Mouse (Mus musculus) embryonic facial prominence, embryonic 15.5 days (tissue): ENCODE measurements around the gene Slc24a3. TPM values are rescaled to one million over a fixed set of nuclear protein-coding genes. Genes with fewer than 3 reads are reported as not detected.

ENCODE experiments used
- ATAC-seq: fragments of 200-750 bp; cut with Nextera tagmentation; 2 replicates; pipeline ENCODE4 v1.8.0; 2017; ENCODE audit warnings: low read depth, moderate TSS enrichment; ENCODE audit not compliant: insufficient number of reproducible peaks, low FRiP score, low TSS enrichment
- H3K27ac ChIP-seq: fragments of 300-500 bp; sonication (generic); replicated peaks from 2 replicates; pipeline ENCODE4 v1.5.1; 2015; ENCODE audit warnings: mild to moderate bottlenecking, inconsistent platforms
- H3K27me3 ChIP-seq: fragments of 300-500 bp; sonication (generic); 2 replicates; pipeline ENCODE4 v1.6.1; 2015; ENCODE audit warnings: inconsistent platforms
- H3K36me3 ChIP-seq: fragments of 300-500 bp; sonication (generic); 2 replicates; pipeline ENCODE4 v1.6.1; 2015; ENCODE audit warnings: mild to moderate bottlenecking, inconsistent platforms
- H3K4me1 ChIP-seq: fragments of 300-500 bp; sonication (generic); 2 replicates; pipeline ENCODE4 v1.6.1; 2015; ENCODE audit warnings: inconsistent platforms
- H3K4me2 ChIP-seq: fragments of 300-500 bp; sonication (generic); replicated peaks from 2 replicates; pipeline ENCODE4 v1.6.1; 2015; ENCODE audit warnings: mild to moderate bottlenecking, inconsistent platforms
- H3K4me3 ChIP-seq: fragments of 300-500 bp; sonication (generic); replicated peaks from 2 replicates; pipeline ENCODE4 v1.5.1; 2015; ENCODE audit warnings: mild to moderate bottlenecking, inconsistent platforms
- H3K9ac ChIP-seq: fragments of 300-500 bp; sonication (generic); 2 replicates; pipeline ENCODE4 v1.6.1; 2015; ENCODE audit warnings: inconsistent platforms
- H3K9me3 ChIP-seq: fragments of 300-500 bp; sonication (generic); replicated peaks from 2 replicates; pipeline ENCODE4 v1.6.1; 2016; ENCODE audit warnings: inconsistent platforms
- WGBS: fragments of 180-500 bp; shearing (Covaris S2); methylation state at CpG from one replicate; pipeline ENCODE4 v1.1.7; 2015; 5-methylcytosine and 5-hydroxymethylcytosine counted together
- polyA plus RNA-seq: library from polyadenylated mRNA; unstranded; fragments of >200 nt; fragmentation: Nextera tagmentation; extraction: Ambion mirVana; gene quantifications from 2 replicates; pipeline ENCODE4 v1.2.1, GENCODE M21; 2015

The Slc24a3 gene
- polyA plus RNA-seq, 1 experiment from 2014 or later: 3.4 TPM

GRCm38 (mm10) chr2:145368701-145369100 lies 201.1 kb downstream of the Slc24a3 start:
- 57% methylated on average over 2 of the region's 2 CpGs for WGBS
- no peak for ATAC-seq
- Histone ChIP-seq H3K4me3 (no peak overlapping the region), H3K27ac (no peak overlapping the region), H3K9ac (no peak overlapping the region), H3K27me3 (no peaks in the 10 kb centered on the region), H3K4me2 (no peak overlapping the region), H3K36me3 (no peaks in the 10 kb centered on the region), H3K4me1 (no peaks in the 10 kb centered on the region), H3K9me3 (no peaks in the 10 kb centered on the region)

- no peak for ATAC-seq
- 64% methylated on average over 4 of the region's 4 CpGs for WGBS
- no peak overlapping the region for H3K9ac ChIP-seq
Measured at GRCm38 (mm10) chr2:145370795-145371194, 203.2 kb downstream of the Slc24a3 start.

GRCm38 (mm10) chr2:145373803-145374202 lies 206.2 kb downstream of the Slc24a3 start:
- H3K4me2 ChIP-seq: no peak overlapping the region
- H3K36me3 ChIP-seq: no peaks in the 10 kb centered on the region
- no peak for ATAC-seq
- no peaks in the 10 kb centered on the region for H3K9me3 ChIP-seq
- whole genome bisulfite sequencing: 70% methylated on average over 5 of the region's 5 CpGs
- no peak overlapping the region for H3K4me3 ChIP-seq
- H3K9ac ChIP-seq: no peak overlapping the region
- no peak overlapping the region for H3K27ac ChIP-seq
- no peaks in the 10 kb centered on the region for H3K4me1 ChIP-seq
- no peaks in the 10 kb centered on the region for H3K27me3 ChIP-seq

More at GRCm38 (mm10) chr2:145370795-145371194, 203.2 kb downstream of the Slc24a3 start:
- H3K9me3 ChIP-seq: no peaks in the 10 kb centered on the region
- H3K27ac ChIP-seq: no peak overlapping the region
- H3K4me2 ChIP-seq: no peak overlapping the region
- no peaks in the 10 kb centered on the region for H3K4me1 ChIP-seq
- H3K4me3 ChIP-seq: no peak overlapping the region
- H3K27me3 ChIP-seq: no peaks in the 10 kb centered on the region
- H3K36me3 ChIP-seq: no peaks in the 10 kb centered on the region

- Histone ChIP-seq H3K4me2 (no peak overlapping the region), H3K27ac (no peak overlapping the region), H3K9ac (no peak overlapping the region), H3K36me3 (no peaks in the 10 kb centered on the region), H3K27me3 (no peaks in the 10 kb centered on the region), H3K4me3 (no peak overlapping the region), H3K9me3 (no peaks in the 10 kb centered on the region), H3K4me1 (no peaks in the 10 kb centered on the region)
- 70% methylated on average over 13 of the region's 13 CpGs for WGBS
- ATAC-seq: no peak
Measured at GRCm38 (mm10) chr2:145382908-145383770, 215.6 kb downstream of the Slc24a3 start.

- Histone ChIP-seq H3K9ac (no peak overlapping the region), H3K36me3 (no peaks in the 10 kb centered on the region), H3K9me3 (no peaks in the 10 kb centered on the region), H3K4me3 (no peak overlapping the region), H3K4me1 (no peaks in the 10 kb centered on the region), H3K4me2 (no peak overlapping the region), H3K27me3 (no peaks in the 10 kb centered on the region), H3K27ac (no peak overlapping the region)
- no peak for ATAC-seq
- WGBS: 91% methylated on average over 2 of the region's 2 CpGs
Measured at GRCm38 (mm10) chr2:145384221-145384620, 216.7 kb downstream of the Slc24a3 start.

GRCm38 (mm10) chr2:145385220-145385619 lies 217.7 kb downstream of the Slc24a3 start:
- Histone ChIP-seq H3K27ac (no peak overlapping the region), H3K9ac (no peak overlapping the region), H3K4me2 (no peak overlapping the region), H3K36me3 (no peaks in the 10 kb centered on the region), H3K27me3 (no peaks in the 10 kb centered on the region), H3K4me1 (no peaks in the 10 kb centered on the region), H3K4me3 (no peak overlapping the region), H3K9me3 (no peaks in the 10 kb centered on the region)
- ATAC-seq: no peak
- 89% methylated on average over 3 of the region's 3 CpGs for WGBS

GRCm38 (mm10) chr2:145385773-145386172 lies 218.2 kb downstream of the Slc24a3 start:
- no peaks in the 10 kb centered on the region for H3K36me3 ChIP-seq
- WGBS: 66% methylated on average over 1 of the region's 1 CpGs
- H3K9me3 ChIP-seq: no peaks in the 10 kb centered on the region

GRCm38 (mm10) chr2:145395804-145396203 lies 228.2 kb downstream of the Slc24a3 start:
- no peak overlapping the region for H3K27ac ChIP-seq
- H3K4me3 ChIP-seq: no peak overlapping the region
- H3K36me3 ChIP-seq: no peaks in the 10 kb centered on the region
- H3K27me3 ChIP-seq: no peaks in the 10 kb centered on the region
- no peaks in the 10 kb centered on the region for H3K9me3 ChIP-seq
- 49% methylated on average over 3 of the region's 3 CpGs for WGBS
- H3K9ac ChIP-seq: no peak overlapping the region
- no peak for ATAC-seq
- no peak overlapping the region for H3K4me2 ChIP-seq
- H3K4me1 ChIP-seq: peaks cover 5% of the 10 kb centered on the region; the same call in 1 of the 2 replicates

More at GRCm38 (mm10) chr2:145385773-145386172, 218.2 kb downstream of the Slc24a3 start:
- H3K9ac ChIP-seq: no peak overlapping the region
- no peak overlapping the region for H3K4me2 ChIP-seq
- no peaks in the 10 kb centered on the region for H3K4me1 ChIP-seq
- H3K27me3 ChIP-seq: no peaks in the 10 kb centered on the region
- H3K27ac ChIP-seq: no peak overlapping the region
- ATAC-seq: no peak
- H3K4me3 ChIP-seq: no peak overlapping the region

GRCm38 (mm10) chr2:145396579-145396978 lies 229.0 kb downstream of the Slc24a3 start:
- Histone ChIP-seq H3K36me3 (no peaks in the 10 kb centered on the region), H3K9ac (no peak overlapping the region), H3K27me3 (no peaks in the 10 kb centered on the region), H3K4me2 (no peak overlapping the region), H3K4me3 (no peak overlapping the region), H3K9me3 (no peaks in the 10 kb centered on the region), H3K4me1 (peaks cover 5% of the 10 kb centered on the region; the same call in 1 of the 2 replicates), H3K27ac (no peak overlapping the region)
- WGBS: 23% methylated on average over 7 of the region's 7 CpGs
- ATAC-seq: no peak

- H3K36me3 ChIP-seq: no peaks in the 10 kb centered on the region
- H3K9me3 ChIP-seq: no peaks in the 10 kb centered on the region
- ATAC-seq: no peak
- peaks cover 5% of the 10 kb centered on the region; the same call in 1 of the 2 replicates for H3K4me1 ChIP-seq
- H3K27me3 ChIP-seq: no peaks in the 10 kb centered on the region
- H3K27ac ChIP-seq: no peak overlapping the region
- 51% methylated on average over 10 of the region's 10 CpGs for WGBS
- H3K4me2 ChIP-seq: no peak overlapping the region
- H3K4me3 ChIP-seq: no peak overlapping the region
- H3K9ac ChIP-seq: no peak overlapping the region
Measured at GRCm38 (mm10) chr2:145397456-145398206, 230.1 kb downstream of the Slc24a3 start.

GRCm38 (mm10) chr2:145401240-145401805 lies 233.8 kb downstream of the Slc24a3 start:
- Histone ChIP-seq H3K27ac (no peak overlapping the region), H3K27me3 (no peaks in the 10 kb centered on the region), H3K9ac (no peak overlapping the region), H3K4me1 (peaks cover 5% of the 10 kb centered on the region; the same call in 1 of the 2 replicates), H3K4me2 (no peak overlapping the region), H3K36me3 (no peaks in the 10 kb centered on the region), H3K4me3 (no peak overlapping the region), H3K9me3 (no peaks in the 10 kb centered on the region)
- 52% methylated on average over 6 of the region's 6 CpGs for WGBS
- ATAC-seq: no peak
